8 mouse cellular contexts compared by ENCODE assay signal in genomic region chr4:138426778-138427705, GRCm38 (mm10). TPM values are rescaled to one million over a fixed set of nuclear protein-coding genes. Genes with fewer than 3 reads are reported as not detected.
DNase-seq lines count a peak whose midpoint lies in the region; ATAC-seq lines count a peak whose summit lies in the region.

No protein-coding gene starts in this region.

- no peaks in the 10 kb centered on the region for H3K36me3 ChIP-seq in midbrain, embryonic 15.5 days (replicated peaks)

- DNase-seq in 3T3-L1 (ENCODE audit: low read depth, low spot score), result peak; percentile 83
- DNase-seq in adrenal gland, postnatal 10 days, result peak; percentile 93
- DNase-seq in embryo, embryonic 11.5 days (ENCODE audit: low read depth, low spot score), result peak; percentile 67
- DNase-seq in gastrocnemius, postnatal 36 days, result peak; percentile 82 to 85
- DNase-seq in kidney, adult 18-20 months, result peak; percentile 89
- peak; percentile 84 for DNase-seq in left cerebral cortex, postnatal 4 days
- peak; percentile 28 to 67 for DNase-seq in spleen, adult 18-20 months

- H3K4me2 ChIP-seq in midbrain, embryonic 15.5 days, result peak overlapping the region; percentile 30; the same call in 1 of the 2 replicates

- intact Hi-C loops in gastrocnemius, postnatal 36 days (cut with DNase I), result loop anchor here (5.0 kb wide), 2 partner anchors 40 to 110 kb away; no protein-coding TSS in a partner anchor
- intact Hi-C loops in left cerebral cortex, postnatal 4 days (cut with DNase I), result loop anchor here (2.0 to 5.0 kb wide), 2 partner anchors 50 to 108 kb away; no protein-coding TSS in a partner anchor

- 0 out of 2 replicates have a peak, but pooled peaks cover 12% of the 10 kb centered on the region for H3K27me3 ChIP-seq in midbrain, embryonic 15.5 days (replicated peaks)

- peaks cover 3% of the 10 kb centered on the region; the same call in 1 of the 2 replicates for H3K4me1 ChIP-seq in midbrain, embryonic 15.5 days

- H3K9ac ChIP-seq in midbrain, embryonic 15.5 days, result no peak overlapping the region; the same call in 1 of the 2 replicates

- H3K9me3 ChIP-seq in midbrain, embryonic 15.5 days, result no peaks in the 10 kb centered on the region

- 37% methylated on average over 22 of the region's 22 CpGs for WGBS in midbrain, embryonic 15.5 days

- H3K4me3 ChIP-seq in midbrain, embryonic 15.5 days, result no peak overlapping the region

- H3K27ac ChIP-seq in midbrain, embryonic 15.5 days, result no peak overlapping the region

- ATAC-seq in midbrain, embryonic 15.5 days (replicated peaks), result 0 out of 2 replicates have a peak, but pooled peaks have one; percentile 50

RNA-seq across cellular contexts. Expression of gene Mul1, which starts 7.4 kb away (rescaled TPM):
- 10 to 100 TPM; 54.7 to 56.9 TPM for total RNA-seq in adrenal gland, postnatal 10 days (2021)
- 10 to 100 TPM; 34.1 to 34.9 TPM for total RNA-seq in gastrocnemius, postnatal 36 days (2021)
- 10 to 100 TPM; 35.4 to 35.8 TPM for total RNA-seq in left cerebral cortex, postnatal 4 days (2021)
- polyA plus RNA-seq in midbrain, embryonic 15.5 days (2015; fragmentation: Nextera tagmentation; extraction: Ambion mirVana), result 18.5 and 21.5 TPM in 2 replicates

RNA-seq across cellular contexts. Expression of gene Camk2n1, which starts 27.1 kb away (rescaled TPM):
- 10 to 100 TPM; 17.3 to 22.9 TPM for total RNA-seq in adrenal gland, postnatal 10 days (2021)
- total RNA-seq in gastrocnemius, postnatal 36 days (2021), result 1 to 10 TPM; 3.4 to 3.9 TPM
- 100 to 1,000 TPM; 106 to 110 TPM for total RNA-seq in left cerebral cortex, postnatal 4 days (2021)
- 14.8 and 15.7 TPM in 2 replicates for polyA plus RNA-seq in midbrain, embryonic 15.5 days (2015; fragmentation: Nextera tagmentation; extraction: Ambion mirVana)

RNA-seq across cellular contexts. Expression of gene Fam43b, which starts 30.7 kb away (rescaled TPM):
- 1 to 10 TPM; 1.8 to 2.0 TPM for total RNA-seq in adrenal gland, postnatal 10 days (2021)
- not detected for total RNA-seq in gastrocnemius, postnatal 36 days (2021)
- total RNA-seq in left cerebral cortex, postnatal 4 days (2021), result 10 to 100 TPM; 27.7 to 30.6 TPM
- 9.1 and 11.1 TPM in 2 replicates for polyA plus RNA-seq in midbrain, embryonic 15.5 days (2015; fragmentation: Nextera tagmentation; extraction: Ambion mirVana)

RNA-seq across cellular contexts. Expression of gene Cda, which starts 59.2 kb away (rescaled TPM):
- total RNA-seq in adrenal gland, postnatal 10 days (2021), result 10 to 100 TPM; 12.3 to 13.4 TPM
- under 1 TPM in 1 of 2 experiments, not detected in 1; 0.62 TPM for total RNA-seq in gastrocnemius, postnatal 36 days (2021)
- total RNA-seq in left cerebral cortex, postnatal 4 days (2021), result under 1 TPM; 0.76 to 0.87 TPM
- polyA plus RNA-seq in midbrain, embryonic 15.5 days (2015; fragmentation: Nextera tagmentation; extraction: Ambion mirVana), result 4.4 and 4.6 TPM in 2 replicates

Comparison
In these comparisons a context has a peak if more than half of its experiments do, and no peak if none do; other contexts are left out.
1. RNA of gene Camk2n1, which starts 27.1 kb away (total RNA-seq): 106 to 110 TPM in left cerebral cortex, postnatal 4 days; 17.3 to 22.9 TPM in adrenal gland, postnatal 10 days and 3.4 to 3.9 TPM in gastrocnemius, postnatal 36 days; every median in the first group is over 4 times any median in the second.
2. RNA of gene Fam43b, which starts 30.7 kb away (total RNA-seq): 27.7 to 30.6 TPM in left cerebral cortex, postnatal 4 days; 1.8 to 2.0 TPM in adrenal gland, postnatal 10 days and not detected in gastrocnemius, postnatal 36 days; every median in the first group is over 4 times any median in the second.
3. Peak in every context shown above with its lines, with median percentiles within 50 percentile points of each other: DNase-seq.